Mouse (Mus musculus) heart, embryonic 12.5 days (tissue): ENCODE measurements at regions not wholly inside any gene's neighbourhood (a gene's known extent, or its start where the extent isn't known, plus 50 kb on each side); places are given as distances from the start of the nearest gene placed in this dataset.

Source experiments
- ATAC-seq: fragments of 200-750 bp; cut with Nextera tagmentation; 2 replicates; pipeline ENCODE4 v1.8.0; 2017; ENCODE audit warnings: moderate TSS enrichment, moderate library complexity; ENCODE audit not compliant: insufficient number of reproducible peaks, low FRiP score
- H3K27ac ChIP-seq: fragments of 300-500 bp; sonication (generic); 2 replicates; pipeline ENCODE4 v1.5.1; 2016; ENCODE audit warnings: mild to moderate bottlenecking, moderate library complexity; ENCODE audit not compliant: poor library complexity, severe bottlenecking
- H3K27me3 ChIP-seq: fragments of 300-500 bp; sonication (generic); replicated peaks from 2 replicates; pipeline ENCODE4 v1.6.1; 2016; ENCODE audit warnings: mild to moderate bottlenecking, moderate library complexity
- H3K36me3 ChIP-seq: fragments of 300-500 bp; sonication (generic); 2 replicates; pipeline ENCODE4 v1.6.1; 2016; ENCODE audit warnings: mild to moderate bottlenecking, moderate library complexity
- H3K4me1 ChIP-seq: fragments of 300-500 bp; sonication (generic); replicated peaks from 2 replicates; pipeline ENCODE4 v1.6.1; 2016; ENCODE audit warnings: mild to moderate bottlenecking
- H3K4me2 ChIP-seq: fragments of 300-500 bp; sonication (generic); 2 replicates; pipeline ENCODE4 v1.6.1; 2016; ENCODE audit warnings: mild to moderate bottlenecking, moderate library complexity
- H3K4me3 ChIP-seq: fragments of 300-500 bp; sonication (generic); 2 replicates; pipeline ENCODE4 v1.5.1; 2016; ENCODE audit warnings: mild to moderate bottlenecking
- H3K9ac ChIP-seq: fragments of 300-500 bp; sonication (generic); 2 replicates; pipeline ENCODE4 v1.6.1; 2016; ENCODE audit warnings: mild to moderate bottlenecking, moderate library complexity
- H3K9me3 ChIP-seq: fragments of 300-500 bp; sonication (generic); replicated peaks from 2 replicates; pipeline ENCODE4 v1.6.1; 2016; ENCODE audit warnings: mild to moderate bottlenecking, moderate library complexity
- WGBS: fragments of 180-500 bp; shearing (Covaris S2); methylation state at CpG from one replicate; pipeline ENCODE4 v1.1.7; 2016; 5-methylcytosine and 5-hydroxymethylcytosine counted together

DNA sequence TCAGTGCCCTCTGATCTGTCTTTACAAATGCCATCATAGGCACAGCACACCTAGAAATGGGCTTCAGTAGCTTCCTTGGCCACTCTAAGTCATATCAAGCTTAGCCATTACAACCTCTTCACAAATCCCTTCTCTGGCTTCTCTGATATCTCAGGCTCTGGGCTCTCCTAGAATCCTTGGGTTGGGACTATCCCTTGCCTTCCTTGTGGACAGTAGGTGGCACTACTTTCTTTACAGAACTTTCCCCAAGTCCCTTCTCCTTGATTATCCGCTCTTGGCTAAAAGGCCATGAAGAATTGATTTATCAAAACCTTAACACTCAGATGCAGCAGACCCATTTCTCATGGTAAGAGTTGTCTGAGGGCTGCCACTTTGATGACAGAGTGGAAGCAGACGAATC is 96.8 kb upstream of the Vstm2b start:
- 52% methylated on average over 2 of the region's 2 CpGs for WGBS
- Histone ChIP-seq H3K27me3 (no peaks in the 10 kb centered on the region), H3K27ac (no peak overlapping the region), H3K36me3 (no peaks in the 10 kb centered on the region), H3K4me3 (no peak overlapping the region), H3K9ac (no peak overlapping the region), H3K4me2 (no peak overlapping the region), H3K9me3 (no peaks in the 10 kb centered on the region), H3K4me1 (no peaks in the 10 kb centered on the region)
- no peak for ATAC-seq

DNA sequence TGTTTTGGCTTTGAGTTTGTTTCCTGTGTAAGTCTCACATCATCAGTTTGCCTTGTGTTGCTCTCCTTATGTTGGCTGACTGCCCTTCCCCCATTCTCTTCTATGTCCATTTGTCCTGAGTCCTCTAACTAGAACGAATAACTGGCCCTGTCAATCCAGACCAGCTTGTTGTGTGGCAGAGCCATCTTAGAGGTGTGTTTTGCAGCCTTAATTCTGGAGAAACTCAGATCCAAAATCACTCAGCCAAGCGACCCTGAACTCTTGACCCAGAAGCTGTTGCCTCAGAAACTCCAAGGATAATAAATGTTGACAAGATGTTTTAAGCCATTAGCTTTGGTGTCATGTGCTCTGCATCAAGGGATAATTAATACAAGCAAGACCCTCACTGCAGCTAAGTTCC is 92.9 kb upstream of the Vstm2b start:
- no peak overlapping the region for H3K4me2 ChIP-seq
- no peak overlapping the region for H3K27ac ChIP-seq
- H3K27me3 ChIP-seq, result no peaks in the 10 kb centered on the region
- H3K9me3 ChIP-seq, result no peaks in the 10 kb centered on the region
- WGBS, result 45% methylated on average over 2 of the region's 2 CpGs
- no peaks in the 10 kb centered on the region for H3K36me3 ChIP-seq
- H3K4me3 ChIP-seq, result no peak overlapping the region
- H3K4me1 ChIP-seq, result no peaks in the 10 kb centered on the region
- ATAC-seq, result no peak
- H3K9ac ChIP-seq, result no peak overlapping the region

DNA sequence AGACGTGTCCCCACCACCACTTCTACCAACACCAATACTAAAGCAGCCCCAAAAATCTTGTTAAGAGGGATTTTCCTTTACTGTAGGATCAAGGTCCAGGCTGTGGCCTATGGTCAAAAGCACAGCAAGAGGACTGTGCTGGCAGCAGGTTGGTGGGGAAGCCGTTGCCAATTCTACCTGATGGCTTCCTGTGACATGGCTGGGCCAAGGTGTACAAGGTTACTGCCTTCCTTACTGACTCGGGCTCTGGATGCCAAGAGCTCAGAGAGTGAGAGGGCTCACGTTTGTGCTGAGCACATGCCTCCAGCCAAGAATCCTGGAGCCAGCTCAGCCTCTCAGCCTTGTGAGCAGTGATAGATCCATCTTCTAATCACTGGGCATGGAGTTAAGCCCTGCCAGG is 92.3 kb upstream of the Vstm2b start:
- WGBS, result 69% methylated on average over 4 of the region's 4 CpGs
- Histone ChIP-seq H3K9ac (no peak overlapping the region), H3K27ac (no peak overlapping the region), H3K4me1 (no peaks in the 10 kb centered on the region), H3K27me3 (no peaks in the 10 kb centered on the region), H3K4me3 (no peak overlapping the region), H3K9me3 (no peaks in the 10 kb centered on the region), H3K36me3 (no peaks in the 10 kb centered on the region), H3K4me2 (no peak overlapping the region)
- ATAC-seq, result no peak

DNA sequence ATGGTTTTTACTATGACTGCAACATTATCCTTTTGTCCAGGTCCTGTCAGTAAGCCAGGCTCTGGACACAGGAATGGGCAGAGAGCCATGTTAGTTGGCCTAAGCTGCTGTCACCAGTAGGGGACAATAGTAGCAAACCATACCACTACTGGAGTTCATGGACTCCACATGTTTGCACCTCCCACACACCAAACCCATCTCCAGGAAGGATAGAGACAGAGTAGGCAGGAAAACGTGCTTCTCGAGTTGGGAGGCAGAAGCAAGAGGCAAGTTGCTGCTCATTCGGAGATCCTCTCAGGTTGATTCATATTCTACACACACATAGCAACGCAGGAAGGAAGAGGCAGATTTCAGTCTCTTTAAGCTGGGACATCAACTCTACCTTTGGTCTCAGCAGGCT is 85.2 kb upstream of the Vstm2b start:
- Histone ChIP-seq H3K27me3 (no peaks in the 10 kb centered on the region), H3K4me3 (no peak overlapping the region), H3K4me2 (no peak overlapping the region), H3K36me3 (no peaks in the 10 kb centered on the region), H3K27ac (no peak overlapping the region), H3K4me1 (no peaks in the 10 kb centered on the region), H3K9me3 (no peaks in the 10 kb centered on the region), H3K9ac (no peak overlapping the region)
- ATAC-seq, result no peak
- WGBS, result 85% methylated on average over 4 of the region's 4 CpGs

DNA sequence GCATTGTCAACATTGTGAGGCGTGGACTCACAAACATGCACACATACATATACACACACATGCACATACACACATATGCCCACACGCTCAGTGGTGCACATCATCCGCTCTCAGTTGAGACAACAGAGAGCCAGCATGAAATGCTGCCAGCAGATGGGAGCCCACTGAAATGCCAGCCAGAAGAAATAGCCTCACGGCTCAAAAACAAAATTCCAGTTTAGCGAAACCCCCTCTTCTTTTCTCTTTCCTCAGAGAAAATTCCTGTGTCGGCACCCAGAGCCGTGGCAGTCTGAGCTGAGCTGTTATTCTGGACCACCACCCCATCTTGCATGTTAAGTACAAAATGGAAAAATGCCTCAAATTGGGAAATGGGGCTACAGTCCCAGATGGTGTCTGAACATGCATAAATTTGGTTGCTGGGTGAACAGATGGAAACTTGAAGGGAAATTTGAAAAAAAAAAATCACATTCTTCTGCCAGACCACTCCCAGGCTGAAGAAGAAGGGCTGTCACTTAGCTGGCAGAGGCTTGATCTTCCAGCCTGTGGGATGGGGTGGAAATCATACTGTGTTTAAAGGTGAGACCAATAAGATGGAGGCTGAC is 72.9 kb upstream of the Vstm2b start:
- H3K4me3 ChIP-seq, result no peak overlapping the region
- H3K27me3 ChIP-seq, result no peaks in the 10 kb centered on the region
- H3K9me3 ChIP-seq, result no peaks in the 10 kb centered on the region
- no peak for ATAC-seq
- H3K4me2 ChIP-seq, result no peak overlapping the region
- WGBS, result 83% methylated on average over 7 of the region's 7 CpGs
- H3K27ac ChIP-seq, result no peak overlapping the region
- H3K36me3 ChIP-seq, result no peaks in the 10 kb centered on the region
- no peaks in the 10 kb centered on the region for H3K4me1 ChIP-seq
- H3K9ac ChIP-seq, result no peak overlapping the region

DNA sequence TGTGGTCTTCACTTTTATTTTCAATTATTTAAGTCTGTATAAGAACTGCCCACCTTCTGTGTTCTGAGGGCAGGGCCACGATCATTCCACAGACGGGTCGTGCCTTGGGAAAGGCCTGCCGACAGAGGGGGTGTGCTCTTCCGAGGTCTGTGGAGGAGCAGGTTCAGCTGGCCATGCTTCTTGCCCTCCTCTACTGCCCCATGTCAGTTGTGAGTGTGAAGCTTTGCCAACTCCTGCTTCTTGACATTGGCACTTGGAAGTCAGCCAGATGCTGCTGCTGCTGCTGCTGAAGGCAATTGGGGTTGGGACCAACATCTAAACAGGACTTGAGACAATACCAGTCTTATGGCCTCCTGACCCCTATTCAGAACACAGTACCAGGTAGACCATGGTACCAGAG is 68.6 kb upstream of the Vstm2b start:
- Histone ChIP-seq H3K27me3 (no peaks in the 10 kb centered on the region), H3K4me2 (no peak overlapping the region), H3K4me1 (no peaks in the 10 kb centered on the region), H3K36me3 (no peaks in the 10 kb centered on the region), H3K9me3 (no peaks in the 10 kb centered on the region), H3K4me3 (no peak overlapping the region), H3K27ac (no peak overlapping the region), H3K9ac (no peak overlapping the region)
- WGBS, result 81% methylated on average over 5 of the region's 5 CpGs
- ATAC-seq, result no peak

DNA sequence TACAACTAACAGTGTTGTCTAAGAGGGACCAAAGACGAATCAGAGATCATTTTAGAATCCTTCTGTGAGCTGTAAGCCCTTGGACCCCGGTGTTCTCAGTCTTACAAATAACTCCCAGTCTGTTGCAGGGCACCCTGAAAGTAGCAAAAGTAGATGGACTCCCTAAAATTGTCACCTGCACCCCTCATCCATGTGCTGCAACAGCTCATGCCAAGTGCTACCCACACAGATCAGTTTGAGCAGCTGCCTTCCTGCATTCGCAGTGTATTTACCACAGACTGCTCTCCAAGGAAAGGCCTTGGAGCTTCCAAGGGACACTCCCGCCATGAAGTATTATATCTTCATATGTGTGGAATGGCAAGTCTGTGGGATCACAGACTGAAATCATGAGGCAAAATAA is 66.5 kb upstream of the Vstm2b start:
- WGBS, result 83% methylated on average over 4 of the region's 4 CpGs
- no peak overlapping the region for H3K9ac ChIP-seq

DNA sequence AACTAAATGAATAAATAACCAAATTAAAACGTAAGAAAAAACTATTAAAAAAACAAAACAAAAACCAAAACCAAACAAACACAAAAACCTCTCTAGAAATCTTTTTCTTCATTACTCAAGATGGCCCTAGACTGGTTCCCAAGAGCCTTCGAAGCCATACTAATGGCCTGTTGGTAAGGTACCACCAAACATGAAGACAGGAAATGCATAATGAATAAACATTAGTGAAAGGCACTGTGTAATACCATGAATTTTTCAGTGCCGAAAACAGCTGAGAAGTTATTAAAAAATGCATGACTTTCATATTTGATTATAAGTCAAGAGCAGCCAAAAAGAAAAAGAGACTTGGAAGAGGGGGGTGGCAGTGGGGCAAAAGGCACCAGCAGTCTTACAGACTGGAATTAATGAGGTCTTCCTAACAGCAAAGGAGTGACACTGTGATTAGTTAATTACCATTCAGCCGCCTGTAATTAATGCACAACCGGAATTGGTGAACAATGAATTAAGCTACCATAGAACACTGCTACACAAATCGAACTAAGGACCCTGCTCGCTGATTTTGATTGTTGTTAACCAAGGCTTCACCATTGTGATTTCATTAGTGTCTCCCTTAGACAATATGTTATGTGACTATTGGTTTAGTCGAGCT is 55.7 kb upstream of the Vstm2b start:
- H3K27ac ChIP-seq, result no peak overlapping the region
- H3K4me1 ChIP-seq, result no peaks in the 10 kb centered on the region
- H3K9ac ChIP-seq, result no peak overlapping the region
- no peaks in the 10 kb centered on the region for H3K27me3 ChIP-seq
- H3K4me3 ChIP-seq, result no peak overlapping the region
- no peak for ATAC-seq
- no peak overlapping the region for H3K4me2 ChIP-seq
- H3K9me3 ChIP-seq, result no peaks in the 10 kb centered on the region
- no peaks in the 10 kb centered on the region for H3K36me3 ChIP-seq
- 82% methylated on average over 8 of the region's 8 CpGs for WGBS

More for the DNA sequence above, 66.5 kb upstream of the Vstm2b start:
- Histone ChIP-seq H3K4me3 (no peak overlapping the region), H3K9me3 (no peaks in the 10 kb centered on the region), H3K4me1 (no peaks in the 10 kb centered on the region), H3K36me3 (no peaks in the 10 kb centered on the region), H3K27ac (no peak overlapping the region), H3K4me2 (no peak overlapping the region), H3K27me3 (no peaks in the 10 kb centered on the region)
- no peak for ATAC-seq

DNA sequence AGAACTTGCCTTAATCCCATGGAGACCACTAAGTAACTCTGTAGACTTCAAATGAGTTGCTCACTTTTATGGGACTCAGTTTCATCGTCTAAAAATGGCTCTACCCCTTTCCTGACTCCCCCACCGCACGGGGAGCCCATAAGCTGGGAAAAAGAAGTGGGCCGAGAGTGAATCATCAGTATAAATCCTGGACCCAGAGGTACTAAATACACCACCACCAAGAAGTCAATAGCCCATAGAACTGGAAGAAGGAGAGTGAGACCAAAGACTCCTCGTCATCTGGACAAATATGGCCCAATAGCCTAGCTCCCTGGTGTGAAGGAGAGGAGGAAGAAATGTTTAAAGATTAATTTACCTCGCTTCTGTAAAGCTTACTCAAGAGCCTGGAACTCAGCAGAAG is 51.6 kb upstream of the Vstm2b start:
- H3K4me3 ChIP-seq, result no peak overlapping the region
- WGBS, result 75% methylated on average over 6 of the region's 6 CpGs
- H3K36me3 ChIP-seq, result no peaks in the 10 kb centered on the region
- H3K4me1 ChIP-seq, result no peaks in the 10 kb centered on the region
- no peak overlapping the region for H3K9ac ChIP-seq
- no peak overlapping the region for H3K27ac ChIP-seq
- no peaks in the 10 kb centered on the region for H3K9me3 ChIP-seq
- ATAC-seq, result no peak
- H3K4me2 ChIP-seq, result no peak overlapping the region
- no peaks in the 10 kb centered on the region for H3K27me3 ChIP-seq
